Mouse (Mus musculus) neural tube, embryonic 15.5 days (tissue): ENCODE results near the gene Adam12. TPM values are rescaled to one million over a fixed set of nuclear protein-coding genes. Genes with fewer than 3 reads are reported as not detected.
A peak's percentile ranks its signal among the peaks of the same experiment; 100 is the strongest.

Source experiments
- ATAC-seq: fragments of 200-750 bp; cut with Nextera tagmentation; 2 replicates; pipeline ENCODE4 v1.8.0; 2017; ENCODE audit warnings: mild to moderate bottlenecking, moderate TSS enrichment, moderate library complexity; ENCODE audit not compliant: low FRiP score
- H3K27ac ChIP-seq: fragments of 300-500 bp; sonication (generic); replicated peaks from 2 replicates; pipeline ENCODE4 v1.5.1; 2015; ENCODE audit warnings: mild to moderate bottlenecking, inconsistent platforms
- H3K27me3 ChIP-seq: fragments of 300-500 bp; sonication (generic); replicated peaks from 2 replicates; pipeline ENCODE4 v1.6.1; 2015; ENCODE audit warnings: inconsistent platforms
- H3K36me3 ChIP-seq: fragments of 300-500 bp; sonication (generic); 2 replicates; pipeline ENCODE4 v1.6.1; 2015; ENCODE audit warnings: inconsistent platforms
- H3K4me1 ChIP-seq: fragments of 300-500 bp; sonication (generic); 2 replicates; pipeline ENCODE4 v1.6.1; 2015; ENCODE audit warnings: inconsistent platforms
- H3K4me2 ChIP-seq: fragments of 300-500 bp; sonication (generic); 2 replicates; pipeline ENCODE4 v1.6.1; 2015; ENCODE audit warnings: inconsistent platforms, mild to moderate bottlenecking, moderate library complexity
- H3K4me3 ChIP-seq: fragments of 300-500 bp; sonication (generic); replicated peaks from 2 replicates; pipeline ENCODE4 v1.5.1; 2015; ENCODE audit warnings: mild to moderate bottlenecking, inconsistent platforms
- H3K9ac ChIP-seq: fragments of 300-500 bp; sonication (generic); replicated peaks from 2 replicates; pipeline ENCODE4 v1.6.1; 2015; ENCODE audit warnings: mild to moderate bottlenecking, inconsistent platforms
- H3K9me3 ChIP-seq: fragments of 300-500 bp; sonication (generic); replicated peaks from 2 replicates; pipeline ENCODE4 v1.6.1; 2016; ENCODE audit warnings: inconsistent platforms
- WGBS: fragments of 180-500 bp; shearing (Covaris S2); methylation state at CpG from one replicate; pipeline ENCODE4 v1.1.7; 2015; ENCODE audit warnings: mixed read lengths; 5-methylcytosine and 5-hydroxymethylcytosine counted together
- polyA plus RNA-seq: library from polyadenylated mRNA; unstranded; fragments of >200 nt; fragmentation: Nextera tagmentation; extraction: Ambion mirVana; gene quantifications from 2 replicates; pipeline ENCODE4 v1.2.1, GENCODE M21; 2015

The Adam12 gene
- polyA plus RNA-seq, 1 experiment from 2014 or later, result 3.7 TPM

DNA sequence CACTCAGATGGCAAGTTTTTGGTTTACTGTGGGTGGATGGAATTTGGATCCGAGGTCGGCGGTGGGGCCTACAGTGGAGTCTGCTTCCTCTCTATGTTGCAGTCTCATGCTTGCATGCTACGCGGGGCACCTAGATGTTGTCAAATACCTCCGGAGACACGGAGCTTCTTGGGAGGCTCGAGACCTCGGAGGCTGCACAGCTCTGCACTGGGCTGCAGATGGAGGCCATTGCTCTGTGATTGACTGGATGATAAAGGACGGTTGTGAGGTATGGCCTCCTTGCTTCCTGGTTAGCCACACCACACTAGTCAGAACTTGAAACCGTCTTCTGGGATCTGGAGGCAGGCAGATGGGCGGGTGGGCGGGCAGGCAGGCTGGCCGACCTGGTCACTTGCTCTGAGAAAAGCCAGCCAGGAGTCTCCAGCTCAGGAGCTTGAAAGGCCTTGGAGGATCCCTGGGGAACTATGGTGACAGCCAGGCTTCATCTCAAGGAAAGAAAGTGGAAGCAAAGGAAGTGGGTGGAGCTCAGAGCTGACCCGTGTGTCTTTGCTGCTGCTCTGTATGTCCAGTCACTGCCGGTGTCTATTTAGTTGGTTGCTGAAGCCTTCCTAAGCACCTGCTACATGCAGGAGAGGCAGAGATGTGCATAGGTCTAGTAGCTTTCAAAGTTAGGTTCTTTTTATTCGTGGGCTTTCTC lies 355.2 kb downstream of the Adam12 start:
- no peaks in the 10 kb centered on the region for H3K9me3 ChIP-seq

DNA sequence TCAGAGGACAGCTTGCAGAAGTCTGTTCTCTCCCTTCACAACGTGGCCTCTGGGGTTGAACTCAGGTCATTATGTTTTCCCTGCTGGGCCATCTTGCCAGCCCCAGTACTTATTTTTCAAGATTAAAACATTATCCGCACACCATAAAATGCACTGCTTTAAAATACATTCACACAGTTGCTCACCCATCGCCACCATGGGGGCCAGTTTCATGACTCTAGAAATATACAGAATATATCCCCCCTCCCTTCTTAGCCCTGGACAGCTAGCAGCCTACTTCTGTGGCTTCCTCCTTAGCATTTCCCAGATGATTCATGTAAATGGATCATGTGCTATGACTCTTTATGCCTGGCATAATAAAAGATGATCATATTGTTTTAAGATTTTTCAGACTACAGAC lies 355.8 kb downstream of the Adam12 start:
- Histone ChIP-seq H3K27me3 (no peaks in the 10 kb centered on the region), H3K27ac (no peak overlapping the region), H3K9me3 (no peaks in the 10 kb centered on the region), H3K9ac (no peak overlapping the region), H3K4me3 (no peak overlapping the region), H3K4me1 (no peaks in the 10 kb centered on the region), H3K4me2 (no peak overlapping the region), H3K36me3 (no peaks in the 10 kb centered on the region)
- ATAC-seq, result no peak
- WGBS, result 56% methylated on average over 3 of the region's 3 CpGs

More for the DNA sequence above, 355.2 kb downstream of the Adam12 start:
- H3K4me1 ChIP-seq, result no peaks in the 10 kb centered on the region
- no peak for ATAC-seq
- H3K27ac ChIP-seq, result no peak overlapping the region
- H3K27me3 ChIP-seq, result no peaks in the 10 kb centered on the region
- no peak overlapping the region for H3K4me3 ChIP-seq
- WGBS, result 86% methylated on average over 17 of the region's 17 CpGs
- no peak overlapping the region for H3K9ac ChIP-seq
- H3K36me3 ChIP-seq, result no peaks in the 10 kb centered on the region
- H3K4me2 ChIP-seq, result no peak overlapping the region

DNA sequence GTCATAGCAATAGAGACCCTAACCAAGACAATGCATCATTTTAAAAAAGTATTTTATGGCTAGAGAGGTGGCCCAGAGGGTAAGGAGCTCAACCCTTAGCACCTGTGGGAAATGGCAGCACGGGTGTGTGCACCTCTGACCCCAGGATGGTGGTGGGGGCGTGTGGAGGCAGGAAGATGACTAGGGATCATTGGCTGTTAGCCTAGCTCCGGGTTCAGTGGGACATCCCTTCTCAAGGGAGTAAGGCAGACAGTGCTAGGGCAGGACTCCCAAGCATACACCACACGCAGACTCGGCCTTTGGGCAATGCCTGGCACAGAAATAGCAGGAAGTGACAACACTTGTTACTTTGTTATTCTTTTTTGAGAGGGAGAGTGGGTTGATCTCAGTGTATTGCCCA lies 359.2 kb downstream of the Adam12 start:
- ATAC-seq, result no peak
- no peak overlapping the region for H3K27ac ChIP-seq
- H3K4me1 ChIP-seq, result no peaks in the 10 kb centered on the region
- no peak overlapping the region for H3K4me2 ChIP-seq
- H3K9ac ChIP-seq, result no peak overlapping the region
- H3K9me3 ChIP-seq, result no peaks in the 10 kb centered on the region
- WGBS, result 89% methylated on average over 5 of the region's 5 CpGs
- H3K36me3 ChIP-seq, result no peaks in the 10 kb centered on the region
- H3K4me3 ChIP-seq, result no peak overlapping the region
- no peaks in the 10 kb centered on the region for H3K27me3 ChIP-seq

DNA sequence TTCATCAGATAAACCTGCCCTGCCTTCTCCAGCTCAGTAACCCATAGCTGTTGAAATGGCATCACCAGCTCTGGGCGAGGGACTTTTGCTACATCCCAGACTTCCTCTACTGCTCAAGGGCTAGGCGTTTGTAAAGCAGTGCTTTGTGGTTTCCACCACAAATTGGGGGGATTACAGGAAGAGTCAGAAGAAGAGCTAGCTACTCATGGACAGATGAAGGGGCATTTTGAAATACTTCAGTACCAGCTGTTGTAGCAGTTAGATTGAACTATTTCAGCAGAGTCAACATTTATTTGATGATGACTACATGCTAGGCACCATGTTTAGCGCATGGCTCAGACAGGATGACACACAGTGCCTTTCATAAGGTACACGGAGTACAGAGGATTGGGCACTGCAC lies 361.7 kb downstream of the Adam12 start:
- no peaks in the 10 kb centered on the region for H3K36me3 ChIP-seq
- H3K4me2 ChIP-seq, result no peak overlapping the region
- no peak overlapping the region for H3K4me3 ChIP-seq
- no peaks in the 10 kb centered on the region for H3K4me1 ChIP-seq
- no peak overlapping the region for H3K9ac ChIP-seq
- no peaks in the 10 kb centered on the region for H3K27me3 ChIP-seq
- 92% methylated on average over 4 of the region's 4 CpGs for WGBS
- no peaks in the 10 kb centered on the region for H3K9me3 ChIP-seq
- no peak for ATAC-seq
- no peak overlapping the region for H3K27ac ChIP-seq

DNA sequence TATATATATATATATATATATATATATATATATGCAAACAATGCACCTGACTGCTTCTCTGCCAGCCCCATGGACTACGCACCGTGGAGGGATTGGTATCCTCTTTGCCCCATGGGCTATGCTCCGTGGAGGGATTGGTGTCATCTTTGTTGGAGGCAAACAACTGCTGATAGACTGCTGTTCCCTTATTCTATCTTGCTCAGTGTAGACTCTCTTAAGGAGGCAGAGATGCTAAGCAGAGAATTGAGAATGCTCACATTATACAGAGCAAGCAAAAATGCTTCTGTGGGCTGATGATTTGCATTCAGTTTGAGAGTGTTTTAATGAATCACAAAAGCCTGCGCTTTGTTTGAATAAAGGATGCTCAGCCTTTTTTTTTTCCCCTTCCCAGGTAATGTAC lies 368.3 kb downstream of the Adam12 start:
- Histone ChIP-seq H3K27me3 (0 out of 2 replicates have a peak, but pooled peaks cover under 1% of the 10 kb centered on the region), H3K27ac (no peak overlapping the region), H3K4me1 (no peaks in the 10 kb centered on the region), H3K4me2 (no peak overlapping the region), H3K4me3 (no peak overlapping the region), H3K9me3 (no peaks in the 10 kb centered on the region), H3K9ac (no peak overlapping the region), H3K36me3 (no peaks in the 10 kb centered on the region)
- no peak for ATAC-seq
- WGBS, result 70% methylated on average over 4 of the region's 4 CpGs

DNA sequence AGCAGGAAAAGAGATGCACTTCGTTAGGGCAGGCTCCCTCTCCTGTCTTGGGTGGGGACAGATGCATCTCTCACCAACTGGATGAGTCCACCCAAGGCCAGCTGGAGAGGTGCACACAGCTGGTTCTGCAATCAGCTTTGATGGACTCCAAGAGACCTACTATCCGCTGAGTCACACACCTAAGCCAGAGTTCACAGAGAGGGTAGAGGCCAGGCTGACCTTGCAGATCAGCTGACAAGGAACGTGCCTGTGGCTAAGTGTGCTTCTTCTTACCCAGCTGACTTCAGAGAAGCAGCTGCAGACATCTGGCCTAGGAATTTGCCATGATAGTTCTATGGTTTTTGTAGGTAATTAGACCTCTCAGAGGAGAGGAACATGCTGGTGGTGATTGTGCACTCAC lies 368.8 kb downstream of the Adam12 start:
- no peak for ATAC-seq
- 76% methylated on average over 3 of the region's 3 CpGs for WGBS
- H3K27ac ChIP-seq, result no peak overlapping the region
- no peak overlapping the region for H3K9ac ChIP-seq
- no peak overlapping the region for H3K4me2 ChIP-seq
- H3K9me3 ChIP-seq, result no peaks in the 10 kb centered on the region
- H3K27me3 ChIP-seq, result 0 out of 2 replicates have a peak, but pooled peaks cover 3% of the 10 kb centered on the region
- no peak overlapping the region for H3K4me3 ChIP-seq
- H3K36me3 ChIP-seq, result no peaks in the 10 kb centered on the region
- no peaks in the 10 kb centered on the region for H3K4me1 ChIP-seq

DNA sequence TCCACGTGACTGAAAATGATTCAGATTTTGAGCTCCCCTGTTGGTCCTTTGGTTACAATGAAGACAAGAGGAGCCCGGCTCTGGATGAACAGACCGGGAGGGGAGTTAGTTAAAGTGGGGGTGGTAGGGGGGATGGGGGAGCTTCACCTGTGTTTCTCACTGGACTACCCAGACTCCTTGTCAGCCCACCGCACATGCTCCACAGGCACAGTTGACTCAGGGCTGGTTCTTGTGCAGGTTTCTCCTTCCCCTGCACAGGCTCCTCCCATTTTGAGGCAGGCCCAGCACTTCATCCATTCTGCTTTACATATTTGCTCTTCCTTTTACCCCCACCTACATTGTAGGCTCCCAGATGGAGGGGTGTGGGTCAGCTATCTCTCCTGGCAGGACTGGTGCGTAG lies 369.2 kb downstream of the Adam12 start:
- WGBS, result 90% methylated on average over 5 of the region's 5 CpGs
- no peak overlapping the region for H3K9ac ChIP-seq
- no peaks in the 10 kb centered on the region for H3K4me1 ChIP-seq
- H3K4me2 ChIP-seq, result no peak overlapping the region
- no peak overlapping the region for H3K27ac ChIP-seq
- no peak overlapping the region for H3K4me3 ChIP-seq
- H3K36me3 ChIP-seq, result no peaks in the 10 kb centered on the region
- H3K27me3 ChIP-seq, result 0 out of 2 replicates have a peak, but pooled peaks cover 3% of the 10 kb centered on the region
- H3K9me3 ChIP-seq, result no peaks in the 10 kb centered on the region
- ATAC-seq, result no peak

DNA sequence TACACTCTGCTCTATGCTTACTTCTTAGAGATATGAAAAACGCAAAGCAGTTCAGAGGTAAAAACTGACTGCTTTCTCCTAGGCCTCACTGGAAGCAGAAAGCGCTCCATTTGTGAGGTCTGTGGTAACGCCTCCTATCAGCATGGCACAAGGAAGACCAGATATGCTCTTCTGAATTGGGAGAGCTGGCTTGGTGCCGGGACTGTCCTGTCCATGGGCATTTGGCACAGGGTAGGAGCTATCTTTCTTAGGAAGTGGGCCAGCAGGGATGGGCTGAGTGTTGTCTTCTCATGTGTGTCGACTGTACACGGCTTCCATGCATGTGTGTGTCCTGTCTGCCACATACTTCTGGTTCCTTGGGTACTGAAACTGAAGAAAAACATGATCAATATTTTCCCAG lies 369.7 kb downstream of the Adam12 start:
- Histone ChIP-seq H3K9me3 (no peaks in the 10 kb centered on the region), H3K4me1 (no peaks in the 10 kb centered on the region)

DNA sequence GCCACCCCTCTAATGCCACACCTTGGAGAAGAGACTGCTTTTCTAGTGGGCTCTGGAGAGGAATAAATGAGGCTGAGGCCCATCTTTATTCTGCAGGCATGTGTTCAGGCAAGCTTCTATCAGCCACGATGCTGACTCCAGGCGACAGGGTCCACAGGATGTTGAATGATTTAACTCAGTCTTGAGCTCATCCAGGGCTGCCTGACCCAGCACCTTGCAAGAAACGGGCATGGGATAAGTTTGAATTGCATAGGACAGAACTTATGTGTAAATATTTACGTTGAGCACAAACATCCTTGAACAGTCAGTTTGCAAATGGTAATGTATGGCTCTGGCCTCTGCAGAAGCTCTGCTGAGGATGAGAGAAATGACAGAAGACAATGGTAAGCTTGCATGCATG lies 372.4 kb downstream of the Adam12 start:
- no peak overlapping the region for H3K27ac ChIP-seq
- H3K4me2 ChIP-seq, result no peak overlapping the region
- 87% methylated on average over 4 of the region's 4 CpGs for WGBS
- H3K4me3 ChIP-seq, result no peak overlapping the region
- no peak for ATAC-seq
- no peaks in the 10 kb centered on the region for H3K36me3 ChIP-seq
- 0 out of 2 replicates have a peak, but pooled peaks cover 3% of the 10 kb centered on the region for H3K27me3 ChIP-seq
- H3K9me3 ChIP-seq, result no peaks in the 10 kb centered on the region
- peaks cover 4% of the 10 kb centered on the region; the same call in 1 of the 2 replicates for H3K4me1 ChIP-seq
- no peak overlapping the region for H3K9ac ChIP-seq

More for the DNA sequence above, 369.7 kb downstream of the Adam12 start:
- Histone ChIP-seq H3K27me3 (0 out of 2 replicates have a peak, but pooled peaks cover 3% of the 10 kb centered on the region), H3K27ac (no peak overlapping the region), H3K4me2 (no peak overlapping the region), H3K36me3 (no peaks in the 10 kb centered on the region), H3K4me3 (no peak overlapping the region), H3K9ac (no peak overlapping the region)
- ATAC-seq, result no peak
- WGBS, result 92% methylated on average over 6 of the region's 6 CpGs

DNA sequence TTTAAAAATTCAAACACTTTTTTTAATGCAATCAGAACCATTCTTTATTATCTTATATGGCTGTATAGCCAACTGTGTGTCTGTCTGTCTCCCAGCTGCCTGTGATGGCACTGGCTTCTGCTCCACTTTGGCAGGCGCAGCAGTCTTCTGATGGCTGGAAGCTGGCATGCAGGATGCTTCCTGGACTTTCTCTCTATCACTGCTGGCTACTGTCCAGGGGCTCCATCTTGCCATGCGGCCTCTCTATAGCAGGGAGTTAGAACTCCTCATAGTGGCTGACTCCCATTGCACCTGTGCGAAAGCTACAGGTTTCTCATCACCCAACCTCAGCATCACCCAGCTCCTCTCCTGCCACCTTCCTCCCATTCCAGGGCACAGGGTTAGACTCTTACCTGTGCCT lies 373.4 kb downstream of the Adam12 start:
- no peak overlapping the region for H3K4me3 ChIP-seq
- H3K27me3 ChIP-seq, result 0 out of 2 replicates have a peak, but pooled peaks cover 3% of the 10 kb centered on the region
- H3K36me3 ChIP-seq, result no peaks in the 10 kb centered on the region
- no peak overlapping the region for H3K27ac ChIP-seq
- H3K4me1 ChIP-seq, result peaks cover 4% of the 10 kb centered on the region; the same call in 1 of the 2 replicates
- ATAC-seq, result no peak
- no peak overlapping the region for H3K4me2 ChIP-seq
- no peak overlapping the region for H3K9ac ChIP-seq
- no peaks in the 10 kb centered on the region for H3K9me3 ChIP-seq
- WGBS, result 89% methylated on average over 3 of the region's 3 CpGs

DNA sequence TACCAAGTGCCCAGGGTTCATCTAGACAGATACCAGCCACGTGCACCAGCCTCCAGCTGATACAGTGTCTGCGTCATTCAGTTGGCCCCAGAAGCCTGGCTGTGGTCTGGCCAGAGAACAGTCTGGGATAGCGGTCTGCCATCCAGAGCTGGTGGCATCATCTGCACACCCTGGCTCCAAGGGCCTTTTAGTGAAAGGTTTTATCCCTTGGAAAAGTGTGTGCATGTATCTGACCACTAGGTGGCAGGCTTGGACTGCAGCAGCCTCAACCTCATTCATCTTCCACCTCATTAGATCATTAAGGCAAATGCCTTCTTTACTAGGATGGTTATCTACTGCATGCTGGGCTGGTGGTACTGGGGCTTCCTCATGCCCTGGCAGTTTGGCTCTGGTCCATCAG lies 375.7 kb downstream of the Adam12 start:
- Histone ChIP-seq H3K4me1 (peaks cover 4% of the 10 kb centered on the region; the same call in 1 of the 2 replicates), H3K27me3 (0 out of 2 replicates have a peak, but pooled peaks cover 3% of the 10 kb centered on the region), H3K9me3 (no peaks in the 10 kb centered on the region), H3K36me3 (no peaks in the 10 kb centered on the region), H3K4me2 (no peak overlapping the region), H3K9ac (no peak overlapping the region), H3K4me3 (no peak overlapping the region), H3K27ac (no peak overlapping the region)
- WGBS, result 23% methylated on average over 3 of the region's 3 CpGs
- peak; percentile 35; the same call in 1 of the 2 replicates for ATAC-seq

DNA sequence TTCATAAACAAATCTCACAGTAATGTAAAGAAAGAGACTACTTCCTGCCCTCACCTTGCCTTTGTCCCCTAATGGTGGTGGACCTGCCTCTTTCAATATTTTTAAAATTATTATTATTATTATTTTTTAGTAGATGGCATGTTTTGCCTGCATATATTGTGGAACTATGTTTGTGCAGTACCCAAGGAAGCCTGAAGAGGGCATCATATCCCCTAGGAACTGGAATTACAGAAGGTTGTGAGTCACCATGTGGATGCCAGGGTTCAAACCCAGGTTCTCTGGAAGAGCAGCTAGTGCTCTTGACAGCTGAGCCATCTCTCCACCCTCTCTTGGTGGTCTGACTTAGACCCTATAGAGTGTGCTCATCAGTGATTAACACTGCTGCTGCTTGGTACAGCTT lies 381.2 kb downstream of the Adam12 start:
- no peaks in the 10 kb centered on the region for H3K27me3 ChIP-seq
- H3K4me2 ChIP-seq, result no peak overlapping the region
- ATAC-seq, result no peak
- H3K36me3 ChIP-seq, result no peaks in the 10 kb centered on the region
- H3K4me3 ChIP-seq, result no peak overlapping the region
- H3K4me1 ChIP-seq, result no peaks in the 10 kb centered on the region
- no peak overlapping the region for H3K9ac ChIP-seq
- no peak overlapping the region for H3K27ac ChIP-seq
- H3K9me3 ChIP-seq, result no peaks in the 10 kb centered on the region
